Mouse (Mus musculus) MEL (cell line): ENCODE results near the gene Faiml. TPM values are rescaled to one million over a fixed set of nuclear protein-coding genes. Genes with fewer than 3 reads are reported as not detected.

ENCODE experiments used
- DNase-seq: peaks from one replicate; pipeline ENCODE4 v3.0.0; 2011; ENCODE audit warnings: low read depth, low spot score
- H3K27ac ChIP-seq: 2 replicates; pipeline ENCODE4 v1.5.1; 2012; ENCODE audit warnings: low read depth, mild to moderate bottlenecking, control low read depth, low read length, moderate library complexity; ENCODE audit not compliant: control insufficient read depth
- H3K27me3 ChIP-seq, 2 experiments: fragments of 150-350 bp in 1 of 2; sonication (generic) in 1 of 2; 2 replicates each; pipeline ENCODE4 v1.6.1; 2012; ENCODE audit warnings: low read length in 2 of 2, mild to moderate bottlenecking in 2 of 2, improper control_type of control experiment in 1 of 2, moderate library complexity in 1 of 2; ENCODE audit not compliant: insufficient read depth in 2 of 2, control insufficient read depth in 1 of 2
- H3K36me3 ChIP-seq, 2 experiments: 2 replicates each; pipeline ENCODE4 v1.6.1; 2012 to 2014; ENCODE audit warnings: low read length in 2 of 2, improper control_type of control experiment in 1 of 2, inconsistent platforms in 1 of 2, mild to moderate bottlenecking in 1 of 2; ENCODE audit not compliant: insufficient read depth in 2 of 2, control insufficient read depth in 1 of 2
- H3K4me1 ChIP-seq, 2 experiments: fragments of 150-350 bp in 1 of 2; sonication (generic) in 1 of 2; 2 replicates each; pipeline ENCODE4 v1.6.1; 2012; ENCODE audit warnings: low read length in 2 of 2, improper control_type of control experiment in 1 of 2, mild to moderate bottlenecking in 1 of 2; ENCODE audit not compliant: insufficient read depth in 2 of 2, control insufficient read depth in 1 of 2
- H3K4me3 ChIP-seq, 2 experiments: fragments of 150-350 bp in 1 of 2; sonication (generic) in 1 of 2; 2 replicates each; pipeline ENCODE4 v1.5.1; 2012; ENCODE audit warnings: low read depth in 2 of 2, low read length in 2 of 2, mild to moderate bottlenecking in 2 of 2, moderate library complexity in 2 of 2, control low read depth in 1 of 2, improper control_type of control experiment in 1 of 2; ENCODE audit not compliant: control insufficient read depth in 1 of 2, insufficient read depth in 1 of 2
- H3K79me2 ChIP-seq: 2 replicates; pipeline ENCODE4 v1.6.1; 2012; ENCODE audit warnings: mild to moderate bottlenecking, low read length, moderate library complexity; ENCODE audit not compliant: control insufficient read depth, poor library complexity, insufficient read depth
- H3K9ac ChIP-seq: 2 replicates; pipeline ENCODE4 v1.6.1; 2012; ENCODE audit warnings: low read depth, mild to moderate bottlenecking, control low read depth, low read length, moderate library complexity; ENCODE audit not compliant: control insufficient read depth, poor library complexity, severe bottlenecking
- H3K9me3 ChIP-seq: fragments of 150-350 bp; sonication (generic); replicated peaks from 2 replicates; pipeline ENCODE4 v1.6.1; 2012; ENCODE audit warnings: mild to moderate bottlenecking, low read length, improper control_type of control experiment, moderate library complexity; ENCODE audit not compliant: insufficient read depth
- BHLHE40 ChIP-seq: IDR thresholded peaks from 2 replicates; pipeline ENCODE4 v1.6.1; 2012; ENCODE audit warnings: low read depth, mild to moderate bottlenecking, inconsistent platforms, low read length, improper control_type of control experiment, borderline replicate concordance
- CHD2 ChIP-seq: IDR thresholded peaks from 2 replicates; pipeline ENCODE4 v1.6.1; 2011; ENCODE audit warnings: low read length, improper control_type of control experiment
- CTCF ChIP-seq, 3 experiments: IDR thresholded peaks in 2 of 3; conservative IDR thresholded peaks in 1 of 3; 2 replicates each; pipeline ENCODE4 v1.5.1; 2011 to 2012; ENCODE audit warnings: low read length in 3 of 3, low read depth in 2 of 3, mild to moderate bottlenecking in 2 of 3, improper control_type of control experiment in 1 of 3, inconsistent platforms in 1 of 3, mixed read lengths in 1 of 3, moderate library complexity in 1 of 3; ENCODE audit not compliant: control insufficient read depth in 1 of 3, insufficient read depth in 1 of 3, poor library complexity in 1 of 3, severe bottlenecking in 1 of 3
- E2F4 ChIP-seq: IDR thresholded peaks from 2 replicates; pipeline ENCODE4 v1.6.1; 2011; ENCODE audit warnings: low read depth, low read length, improper control_type of control experiment, borderline replicate concordance
- ELF1 ChIP-seq: IDR thresholded peaks from 2 replicates; pipeline ENCODE4 v1.6.1; 2014; ENCODE audit warnings: low read depth, mild to moderate bottlenecking, inconsistent platforms, low read length, improper control_type of control experiment, moderate library complexity
- EP300 ChIP-seq, 2 experiments: IDR thresholded peaks; 2 replicates each; pipeline ENCODE4 v1.6.1; 2011; ENCODE audit warnings: improper control_type of control experiment in 2 of 2, low read length in 2 of 2, low read depth in 1 of 2, mild to moderate bottlenecking in 1 of 2
- ETS1 ChIP-seq: IDR thresholded peaks from 2 replicates; pipeline ENCODE4 v1.6.1; 2012; ENCODE audit warnings: low read depth, mild to moderate bottlenecking, inconsistent platforms, low read length, improper control_type of control experiment, moderate library complexity
- GABPA ChIP-seq: IDR thresholded peaks from 2 replicates; pipeline ENCODE4 v1.6.1; 2012; ENCODE audit warnings: low read depth, mild to moderate bottlenecking, inconsistent platforms, low read length, improper control_type of control experiment, moderate library complexity
- HCFC1 ChIP-seq: IDR thresholded peaks from 2 replicates; pipeline ENCODE4 v1.6.1; 2012; ENCODE audit warnings: low read depth, mild to moderate bottlenecking, inconsistent platforms, low read length, improper control_type of control experiment, moderate library complexity
- JUND ChIP-seq: IDR thresholded peaks from 2 replicates; pipeline ENCODE4 v1.6.1; 2011; ENCODE audit warnings: low read depth, mild to moderate bottlenecking, improper control_type of control experiment, low read length
- KAT2A ChIP-seq: conservative IDR thresholded peaks from 2 replicates; pipeline ENCODE4 v1.6.1; 2012; ENCODE audit warnings: low read depth, low read length, improper control_type of control experiment, inconsistent platforms
- MAFK ChIP-seq: IDR thresholded peaks from 2 replicates; pipeline ENCODE4 v1.6.1; 2011; ENCODE audit warnings: low read depth, mild to moderate bottlenecking, low read length, improper control_type of control experiment, borderline replicate concordance
- MAZ ChIP-seq: IDR thresholded peaks from 2 replicates; pipeline ENCODE4 v1.6.1; 2012; ENCODE audit warnings: low read depth, mild to moderate bottlenecking, inconsistent platforms, low read length, improper control_type of control experiment
- MEF2A ChIP-seq: IDR thresholded peaks from 2 replicates; pipeline ENCODE4 v1.6.1; 2014; ENCODE audit warnings: low read depth, mild to moderate bottlenecking, inconsistent platforms, low read length, improper control_type of control experiment; ENCODE audit not compliant: poor library complexity, insufficient replicate concordance, severe bottlenecking; ENCODE audit errors: extremely low read depth
- MYB ChIP-seq: IDR thresholded peaks from 2 replicates; pipeline ENCODE4 v1.6.1; 2011; ENCODE audit warnings: mild to moderate bottlenecking, low read depth, low read length, improper control_type of control experiment
- MYC ChIP-seq: IDR thresholded peaks from 2 replicates; pipeline ENCODE4 v1.6.1; 2011; ENCODE audit warnings: low read depth, mild to moderate bottlenecking, low read length, improper control_type of control experiment, moderate library complexity
- POLR2A ChIP-seq, 2 experiments: IDR thresholded peaks; 2 replicates each; pipeline ENCODE4 v1.6.1; 2011 to 2012; ENCODE audit warnings: low read length in 2 of 2, mild to moderate bottlenecking in 2 of 2, control low read depth in 1 of 2, improper control_type of control experiment in 1 of 2, low read depth in 1 of 2, moderate library complexity in 1 of 2; ENCODE audit not compliant: control insufficient read depth in 1 of 2, insufficient read depth in 1 of 2, poor library complexity in 1 of 2
- POLR2AphosphoS2 ChIP-seq: IDR thresholded peaks from 2 replicates; pipeline ENCODE4 v1.6.1; 2011; ENCODE audit warnings: low read length, improper control_type of control experiment
- POLR2AphosphoS5 ChIP-seq: IDR thresholded peaks from 2 replicates; pipeline ENCODE4 v1.6.1; 2012; ENCODE audit warnings: low read depth, borderline replicate concordance, mild to moderate bottlenecking, inconsistent platforms, low read length, moderate library complexity, mixed read lengths
- RAD21 ChIP-seq: IDR thresholded peaks from 2 replicates; pipeline ENCODE4 v1.6.1; 2011; ENCODE audit warnings: mild to moderate bottlenecking, low read depth, low read length, improper control_type of control experiment
- RCOR1 ChIP-seq: IDR thresholded peaks from 2 replicates; pipeline ENCODE4 v1.6.1; 2012; ENCODE audit warnings: low read depth, mild to moderate bottlenecking, inconsistent platforms, low read length, improper control_type of control experiment
- SIN3A ChIP-seq: IDR thresholded peaks from 2 replicates; pipeline ENCODE4 v1.6.1; 2012; ENCODE audit warnings: low read length, improper control_type of control experiment, inconsistent platforms
- SMC3 ChIP-seq: IDR thresholded peaks from 2 replicates; pipeline ENCODE4 v1.6.1; 2011; ENCODE audit warnings: low read depth, low read length, improper control_type of control experiment
- TAL1 ChIP-seq: IDR thresholded peaks from 2 replicates; pipeline ENCODE4 v1.6.1; 2012; ENCODE audit warnings: mild to moderate bottlenecking, inconsistent platforms, low read length, moderate library complexity, mixed read lengths
- TBP ChIP-seq: IDR thresholded peaks from 2 replicates; pipeline ENCODE4 v1.8.0; 2011; ENCODE audit warnings: low read depth, low read length, improper control_type of control experiment
- TCF12 ChIP-seq: IDR thresholded peaks from 2 replicates; pipeline ENCODE4 v1.6.1; 2014; ENCODE audit warnings: low read depth, mild to moderate bottlenecking, inconsistent platforms, low read length, improper control_type of control experiment, moderate library complexity
- USF1 ChIP-seq: IDR thresholded peaks from 2 replicates; pipeline ENCODE4 v1.6.1; 2014; ENCODE audit warnings: low read depth, mild to moderate bottlenecking, inconsistent platforms, low read length, improper control_type of control experiment, moderate library complexity
- USF2 ChIP-seq, 2 experiments: IDR thresholded peaks; 2 replicates each; pipeline ENCODE4 v1.6.1; 2011 to 2012; ENCODE audit warnings: improper control_type of control experiment in 2 of 2, low read length in 2 of 2, borderline replicate concordance in 1 of 2, inconsistent platforms in 1 of 2, low read depth in 1 of 2, mild to moderate bottlenecking in 1 of 2; ENCODE audit not compliant: insufficient read depth in 1 of 2
- ZC3H11A ChIP-seq: IDR thresholded peaks from 2 replicates; pipeline ENCODE4 v1.6.1; 2012; ENCODE audit warnings: low read depth, mild to moderate bottlenecking, inconsistent platforms, low read length, improper control_type of control experiment
- ZKSCAN1 ChIP-seq: IDR thresholded peaks from 2 replicates; pipeline ENCODE4 v1.6.1; 2012; ENCODE audit warnings: low read depth, mild to moderate bottlenecking, inconsistent platforms, low read length, improper control_type of control experiment, moderate library complexity
- ZMIZ1 ChIP-seq: IDR thresholded peaks from 2 replicates; pipeline ENCODE4 v1.6.1; 2012; ENCODE audit warnings: low read depth, mild to moderate bottlenecking, inconsistent platforms, low read length, improper control_type of control experiment, moderate library complexity
- ZNF384 ChIP-seq: IDR thresholded peaks from 2 replicates; pipeline ENCODE4 v1.6.1; 2012; ENCODE audit warnings: low read depth, mild to moderate bottlenecking, inconsistent platforms, low read length, improper control_type of control experiment
- polyA plus RNA-seq, 2 experiments: library from polyadenylated mRNA; stranded (reverse) in 1 of 2; unstranded in 1 of 2; fragments of >175 nt in 1 of 2; fragments of >200 nt in 1 of 2; gene quantifications; 2 replicates each; pipeline versions ENCODE4 v1.2.1 to v1.2.4; 2012; ENCODE audit warnings: low replicate concordance in 2 of 2, low read depth in 1 of 2; ENCODE audit not compliant: insufficient read length in 2 of 2, insufficient read depth in 1 of 2, missing spikeins in 1 of 2
- total RNA-seq: library from RNA; depleted of rRNA; stranded (reverse); fragments of 300-350 nt; gene quantifications from 2 replicates; pipeline ENCODE4 v1.2.3, GENCODE M21; 2012

Faiml gene
- total and polyA plus RNA-seq, 3 experiments = not detected

DNA sequence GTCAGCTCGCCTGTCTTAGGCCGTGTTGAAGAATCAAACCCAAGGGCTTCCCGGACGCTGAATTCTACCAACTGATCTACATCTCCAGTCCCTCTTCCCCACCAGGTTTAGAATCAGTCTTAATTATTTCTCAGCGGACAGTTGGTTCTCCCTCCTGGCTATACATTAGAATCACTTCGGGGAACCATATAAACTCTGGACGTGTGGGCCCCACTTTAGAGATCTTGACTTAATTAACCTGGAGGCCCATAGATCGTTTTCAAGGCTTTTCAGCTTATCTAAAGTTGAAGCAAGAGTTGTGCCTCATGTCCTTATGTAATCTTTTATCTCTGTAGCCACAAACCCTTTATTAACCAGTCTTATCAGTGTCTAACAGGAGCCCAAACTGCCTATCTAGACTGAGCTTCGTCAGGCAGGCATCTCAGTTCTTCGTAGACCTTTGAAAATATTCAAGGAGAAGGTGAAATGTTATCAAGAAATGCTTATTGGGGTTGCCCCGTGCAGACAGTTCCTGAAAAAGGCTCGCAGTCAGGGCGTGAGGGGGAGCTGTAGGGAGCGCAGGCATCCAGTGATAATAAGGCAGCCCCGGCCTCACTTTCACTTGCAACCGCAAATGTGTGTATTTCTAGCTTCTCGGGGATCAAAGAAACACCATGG, 5.6 kb upstream of the Faiml start (continued):
- TF ChIP-seq ETS1 (peak; percentile 98), POLR2AphosphoS5 (no peak), BHLHE40 (peak; percentile 88)
- TF ChIP-seq, all 39 proteins: peak for 22

DNA sequence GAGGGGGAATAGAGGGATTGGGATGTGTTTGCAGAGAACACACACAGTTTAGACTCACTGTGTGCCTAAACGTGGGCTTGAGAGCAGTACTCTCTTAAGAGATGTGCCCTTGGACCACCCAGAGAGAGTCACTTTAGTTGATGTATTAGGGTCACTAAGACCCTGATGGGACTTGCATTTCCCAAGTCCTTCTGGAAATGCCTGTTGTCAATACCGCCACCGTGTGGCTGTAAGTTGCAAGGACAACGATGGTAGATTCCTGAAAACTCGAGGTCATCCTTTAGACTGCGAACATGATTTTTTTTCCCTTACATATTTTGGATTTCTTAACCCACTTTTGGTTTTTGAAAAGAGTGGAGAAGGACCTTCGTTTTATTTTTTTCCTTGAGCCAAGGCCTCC, 5.0 kb upstream of the Faiml start:
- Histone ChIP-seq H3K4me3 (peak overlapping the region; percentile 14 to 29), H3K4me1 (peaks cover 8 to 9% of the 10 kb centered on the region in 2 experiments), H3K36me3 (peaks cover 0 to 16% of the 10 kb centered on the region in 2 experiments; a peak in 2 of 4 replicates), H3K27me3 (no peaks in the 10 kb centered on the region), H3K79me2 (peaks cover 5% of the 10 kb centered on the region), H3K9ac (peak overlapping the region; percentile 30), H3K9me3 (no peaks in the 10 kb centered on the region), H3K27ac (peak overlapping the region; percentile 100)
- peak; percentile 87 for DNase-seq
- TF ChIP-seq MEF2A (no peak), ZKSCAN1 (no peak), SIN3A (no peak), EP300 (IDR thresholded peaks at IDR 0.05; ENCODE audit: low read depth in 1 of 2, low read length in 2 of 2) (no peak), TCF12 (no peak), MYB (no peak), E2F4 (no peak), ELF1 (no peak), ZMIZ1 (no peak), USF2 (IDR thresholded peaks at IDR 0.05; ENCODE audit: borderline replicate concordance in 1 of 2, insufficient read depth in 1 of 2, low read depth in 1 of 2, low read length in 2 of 2) (no peak), SMC3 (peak; percentile 97), TAL1 (no peak), GABPA (no peak), MYC (no peak), CHD2 (no peak), TBP (no peak), KAT2A (no peak), ZC3H11A (peak; percentile 93), POLR2AphosphoS2 (no peak), ZNF384 (0 out of 2 replicates have a peak, but pooled peaks have one; percentile 51), JUND (no peak), POLR2AphosphoS5 (no peak), RAD21 (peak; percentile 93), USF1 (no peak), MAFK (no peak), RCOR1 (no peak), MAZ (no peak), POLR2A (IDR thresholded peaks at IDR 0.05; ENCODE audit: control insufficient read depth in 1 of 2, insufficient read depth in 1 of 2, low read depth in 1 of 2, low read length in 2 of 2, poor library complexity in 1 of 2) (no peak), CTCF (IDR thresholded peaks at IDR 0.05 in 2 of 3, conservative IDR thresholded peaks at IDR 0.05 in 1 of 3; ENCODE audit: control insufficient read depth in 1 of 3, insufficient read depth in 1 of 3, low read depth in 2 of 3, low read length in 3 of 3, poor library complexity in 1 of 3, severe bottlenecking in 1 of 3) (peak; percentile 80 to 94 (median 94)), ETS1 (no peak), HCFC1 (no peak)
